Mouse (Mus musculus) lung, embryonic 16.5 days (tissue): ENCODE measurements around the gene Cdc14a. TPM values are rescaled to one million over a fixed set of nuclear protein-coding genes. Genes with fewer than 3 reads are reported as not detected.

Experiments
- ATAC-seq: fragments of 200-750 bp; cut with Nextera tagmentation; 2 replicates; pipeline ENCODE4 v1.8.0; 2017; ENCODE audit warnings: low read depth, mild to moderate bottlenecking, moderate library complexity
- H3K27ac ChIP-seq: fragments of 300-500 bp; sonication (generic); 2 replicates; pipeline ENCODE4 v1.5.1; 2014; ENCODE audit warnings: mild to moderate bottlenecking, control low read depth, low read length
- H3K27me3 ChIP-seq: fragments of 300-500 bp; sonication (generic); 2 replicates; pipeline ENCODE4 v1.6.1; 2014; ENCODE audit warnings: low read depth, low read length, mixed read lengths; ENCODE audit not compliant: control insufficient read depth, insufficient read depth
- H3K36me3 ChIP-seq: fragments of 300-500 bp; sonication (generic); 2 replicates; pipeline ENCODE4 v1.6.1; 2014; ENCODE audit warnings: low read length; ENCODE audit not compliant: control insufficient read depth, insufficient read depth
- H3K4me1 ChIP-seq: fragments of 300-500 bp; sonication (generic); replicated peaks from 2 replicates; pipeline ENCODE4 v1.6.1; 2014; ENCODE audit warnings: low read length, mixed read lengths; ENCODE audit not compliant: control insufficient read depth, insufficient read depth
- H3K4me2 ChIP-seq: fragments of 300-500 bp; sonication (generic); 2 replicates; pipeline ENCODE4 v1.6.1; 2014; ENCODE audit warnings: low read depth, low read length, control low read depth
- H3K4me3 ChIP-seq: fragments of 300-500 bp; sonication (generic); 2 replicates; pipeline ENCODE4 v1.5.1; 2014; ENCODE audit warnings: mild to moderate bottlenecking, low read length, control low read depth
- H3K9ac ChIP-seq: fragments of 300-500 bp; sonication (generic); 2 replicates; pipeline ENCODE4 v1.6.1; 2014; ENCODE audit warnings: low read length, control low read depth
- H3K9me3 ChIP-seq: fragments of 300-500 bp; sonication (generic); 2 replicates; pipeline ENCODE4 v1.6.1; 2016; ENCODE audit warnings: low read length; ENCODE audit not compliant: control insufficient read depth
- WGBS: fragments of 180-500 bp; shearing (Covaris S2); extraction: QIAGEN DNeasy Blood & Tissue Kit; methylation state at CpG from one replicate; pipeline ENCODE4 v1.1.7; 2014; 5-methylcytosine and 5-hydroxymethylcytosine counted together
- polyA plus RNA-seq: library from polyadenylated mRNA; unstranded; fragments of >200 nt; fragmentation: Nextera tagmentation; extraction: Ambion mirVana; gene quantifications from 2 replicates; pipeline ENCODE4 v1.2.1, GENCODE M21; 2015

Gene Cdc14a
- polyA plus RNA-seq, 1 experiment from 2014 or later, result 6.8 TPM

DNA sequence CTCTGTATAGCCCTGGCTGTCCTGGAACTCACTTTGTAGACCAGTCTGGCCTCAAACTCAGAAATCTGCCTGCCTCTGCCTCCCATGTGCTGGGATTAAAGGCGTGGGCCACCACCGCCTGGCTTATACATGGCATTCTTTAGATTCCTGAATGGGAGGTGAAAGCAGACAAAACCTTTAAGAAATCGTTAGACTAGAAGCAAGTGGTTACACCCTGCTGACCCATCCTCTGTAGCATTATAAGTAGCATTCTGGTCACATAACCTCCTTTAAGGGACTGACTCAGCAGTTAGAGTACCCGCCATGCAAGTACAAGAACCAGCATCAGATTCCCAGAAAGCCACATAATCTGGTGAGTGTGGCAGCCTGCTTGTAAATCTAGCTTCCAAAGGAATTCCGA is 81.6 kb downstream of the Cdc14a start:
- WGBS, result 81% methylated on average over 5 of the region's 5 CpGs
- Histone ChIP-seq H3K4me2 (no peak overlapping the region), H3K9ac (no peak overlapping the region), H3K27ac (no peak overlapping the region), H3K4me1 (no peaks in the 10 kb centered on the region), H3K4me3 (no peak overlapping the region), H3K36me3 (no peaks in the 10 kb centered on the region), H3K27me3 (no peaks in the 10 kb centered on the region), H3K9me3 (no peaks in the 10 kb centered on the region)
- ATAC-seq, result no peak

- Histone ChIP-seq H3K27ac (no peak overlapping the region), H3K9me3 (no peaks in the 10 kb centered on the region), H3K27me3 (no peaks in the 10 kb centered on the region), H3K4me3 (0 out of 2 replicates have a peak overlapping the region, but pooled peaks have one; percentile 15), H3K36me3 (no peaks in the 10 kb centered on the region), H3K4me1 (no peaks in the 10 kb centered on the region), H3K4me2 (peak overlapping the region; percentile 40; the same call in 1 of the 2 replicates), H3K9ac (no peak overlapping the region)
- peak; percentile 76 for ATAC-seq
- 43% methylated on average over 19 of the region's 19 CpGs for WGBS
Measured at GRCm38 (mm10) chr3:116340950-116341624, 82.7 kb downstream of the Cdc14a start.

DNA sequence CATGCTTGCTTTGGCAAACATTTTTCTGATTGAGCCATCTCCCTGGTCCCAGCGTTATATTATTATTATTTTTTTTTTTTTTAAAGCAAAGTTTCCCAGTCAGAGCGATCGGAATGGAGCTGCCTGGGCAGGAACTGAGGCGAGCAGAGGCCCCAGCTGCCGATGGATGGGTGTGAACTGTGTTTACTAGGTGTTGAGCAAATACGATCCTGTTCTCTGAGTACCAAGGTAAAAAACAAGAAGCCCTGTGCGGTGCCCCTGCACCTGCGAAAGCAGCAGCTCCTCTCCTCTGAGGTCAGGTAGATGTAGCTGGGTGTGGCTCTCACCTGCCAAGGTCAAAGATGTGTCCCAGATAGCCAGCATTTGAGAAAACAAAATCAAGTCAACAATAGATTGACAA is 83.6 kb downstream of the Cdc14a start:
- Histone ChIP-seq H3K27me3 (no peaks in the 10 kb centered on the region), H3K36me3 (no peaks in the 10 kb centered on the region), H3K27ac (no peak overlapping the region), H3K9ac (no peak overlapping the region), H3K4me2 (no peak overlapping the region), H3K4me1 (no peaks in the 10 kb centered on the region), H3K4me3 (no peak overlapping the region), H3K9me3 (no peaks in the 10 kb centered on the region)
- WGBS, result 79% methylated on average over 8 of the region's 8 CpGs
- no peak for ATAC-seq

DNA sequence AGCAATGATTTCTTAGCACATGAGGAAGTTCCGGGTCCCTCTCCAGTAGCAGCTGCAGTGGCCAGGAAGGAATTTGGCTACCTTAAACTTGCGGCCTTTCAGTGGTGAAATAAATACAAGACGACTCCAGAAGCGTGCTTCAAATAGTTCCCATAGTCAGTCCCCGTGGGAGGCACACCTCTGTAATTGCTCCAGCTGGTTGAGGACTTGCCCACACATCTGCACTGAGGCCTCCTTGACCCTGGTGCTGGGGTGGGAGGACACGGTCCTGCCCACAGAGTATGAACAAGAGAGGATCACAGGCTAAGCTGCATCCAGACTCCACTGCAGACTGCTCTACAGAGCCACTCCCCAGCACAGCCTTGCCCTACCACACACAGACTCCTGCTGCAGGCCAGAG is 85.2 kb downstream of the Cdc14a start:
- no peak for ATAC-seq
- Histone ChIP-seq H3K36me3 (no peaks in the 10 kb centered on the region), H3K27ac (no peak overlapping the region), H3K4me3 (no peak overlapping the region), H3K9me3 (no peaks in the 10 kb centered on the region), H3K4me1 (no peaks in the 10 kb centered on the region), H3K27me3 (no peaks in the 10 kb centered on the region), H3K9ac (no peak overlapping the region), H3K4me2 (no peak overlapping the region)
- 64% methylated on average over 6 of the region's 6 CpGs for WGBS

DNA sequence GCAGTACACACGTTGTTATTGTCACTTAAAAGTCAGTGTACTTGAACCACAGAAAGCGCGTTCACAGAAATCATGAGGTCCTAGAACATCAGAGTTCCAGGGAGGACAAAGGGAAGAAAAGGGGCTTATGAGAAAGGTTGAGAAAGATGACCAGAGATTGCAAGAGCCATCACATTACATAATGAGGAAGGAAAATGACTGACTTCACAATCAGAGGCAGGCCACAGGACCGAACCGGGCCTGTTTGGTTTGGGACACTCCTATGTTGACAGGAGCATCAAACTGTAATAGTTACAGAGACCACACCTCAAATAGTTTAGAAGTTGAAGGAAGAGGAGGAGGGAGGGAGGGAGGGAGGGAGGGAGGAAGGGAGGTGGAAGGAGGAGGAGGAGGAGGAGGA is 86.0 kb downstream of the Cdc14a start:
- H3K27me3 ChIP-seq, result no peaks in the 10 kb centered on the region
- no peaks in the 10 kb centered on the region for H3K4me1 ChIP-seq
- 81% methylated on average over 5 of the region's 5 CpGs for WGBS
- no peak overlapping the region for H3K27ac ChIP-seq
- H3K4me2 ChIP-seq, result no peak overlapping the region
- ATAC-seq, result no peak
- H3K36me3 ChIP-seq, result no peaks in the 10 kb centered on the region
- no peak overlapping the region for H3K9ac ChIP-seq
- no peak overlapping the region for H3K4me3 ChIP-seq
- no peaks in the 10 kb centered on the region for H3K9me3 ChIP-seq

DNA sequence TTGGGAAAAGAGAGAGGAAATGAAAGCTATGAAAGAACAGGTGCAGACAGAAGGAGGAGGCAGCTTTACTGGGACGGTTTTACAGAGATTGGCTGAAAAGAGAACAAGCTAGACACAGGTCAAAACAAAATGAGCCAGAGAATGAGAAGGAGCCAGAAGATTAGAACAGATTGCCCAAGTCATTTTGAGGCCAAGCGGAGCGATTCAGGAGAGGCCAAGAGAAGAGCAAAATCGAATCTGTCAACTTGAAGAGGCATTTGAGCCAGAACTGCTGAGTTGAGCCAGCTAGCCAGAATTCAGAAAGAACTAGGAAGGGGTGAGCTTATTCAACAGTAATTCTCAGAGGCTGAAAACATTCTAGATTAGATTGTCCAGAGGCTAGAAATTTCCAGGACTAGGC is 88.8 kb downstream of the Cdc14a start:
- Histone ChIP-seq H3K9me3 (no peaks in the 10 kb centered on the region), H3K4me3 (no peak overlapping the region), H3K36me3 (no peaks in the 10 kb centered on the region), H3K4me2 (no peak overlapping the region), H3K27ac (no peak overlapping the region), H3K9ac (no peak overlapping the region), H3K4me1 (no peaks in the 10 kb centered on the region), H3K27me3 (no peaks in the 10 kb centered on the region)
- no peak for ATAC-seq
- 80% methylated on average over 4 of the region's 4 CpGs for WGBS

- ATAC-seq, result no peak
- no peak overlapping the region for H3K4me3 ChIP-seq
- H3K36me3 ChIP-seq, result no peaks in the 10 kb centered on the region
- H3K27me3 ChIP-seq, result no peaks in the 10 kb centered on the region
- 80% methylated on average over 6 of the region's 6 CpGs for WGBS
- no peak overlapping the region for H3K27ac ChIP-seq
- no peaks in the 10 kb centered on the region for H3K4me1 ChIP-seq
- H3K4me2 ChIP-seq, result no peak overlapping the region
- no peak overlapping the region for H3K9ac ChIP-seq
- no peaks in the 10 kb centered on the region for H3K9me3 ChIP-seq
Measured at GRCm38 (mm10) chr3:116333711-116334110, 90.1 kb downstream of the Cdc14a start.

DNA sequence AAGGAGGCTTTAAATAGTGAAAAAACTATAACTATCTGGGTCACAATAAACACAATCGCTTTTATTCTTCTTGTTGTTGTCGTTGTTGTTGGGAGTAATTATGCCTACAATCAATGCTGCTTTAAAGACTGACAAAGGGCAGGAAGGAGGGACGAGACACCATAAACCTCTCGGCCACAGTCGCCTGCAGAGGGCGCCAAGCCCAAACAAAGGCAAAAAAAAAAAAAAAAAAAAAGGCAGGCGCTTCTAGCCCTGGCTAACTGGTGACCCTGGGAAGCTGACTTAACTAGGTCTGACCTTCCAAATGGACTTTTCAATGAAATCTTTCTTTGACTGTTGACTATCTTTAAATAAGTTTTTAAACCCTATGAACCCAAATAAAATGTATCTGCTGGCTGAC is 90.6 kb downstream of the Cdc14a start:
- Histone ChIP-seq H3K36me3 (no peaks in the 10 kb centered on the region), H3K27ac (no peak overlapping the region), H3K9me3 (no peaks in the 10 kb centered on the region), H3K4me1 (no peaks in the 10 kb centered on the region), H3K9ac (no peak overlapping the region), H3K27me3 (no peaks in the 10 kb centered on the region), H3K4me3 (no peak overlapping the region), H3K4me2 (no peak overlapping the region)
- WGBS, result 18% methylated on average over 7 of the region's 7 CpGs
- no peak for ATAC-seq

GRCm38 (mm10) chr3:116331811-116332464 is 91.9 kb downstream of the Cdc14a start:
- H3K36me3 ChIP-seq, result no peaks in the 10 kb centered on the region
- H3K27ac ChIP-seq, result no peak overlapping the region
- 39% methylated on average over 8 of the region's 8 CpGs for WGBS
- H3K4me2 ChIP-seq, result no peak overlapping the region
- no peak overlapping the region for H3K9ac ChIP-seq
- H3K4me1 ChIP-seq, result peaks cover 5% of the 10 kb centered on the region; the same call in 1 of the 2 replicates
- ATAC-seq, result no peak
- H3K4me3 ChIP-seq, result no peak overlapping the region
- no peaks in the 10 kb centered on the region for H3K27me3 ChIP-seq
- no peaks in the 10 kb centered on the region for H3K9me3 ChIP-seq
